Mouse (Mus musculus) forebrain, postnatal 0 days (tissue): ENCODE measurements around the gene Zc3hav1l. TPM values are rescaled to one million over a fixed set of nuclear protein-coding genes. Genes with fewer than 3 reads are reported as not detected.
A peak's percentile ranks its signal among the peaks of the same experiment; 100 is the strongest.

ENCODE experiments used
- ATAC-seq: fragments of 200-750 bp; cut with Nextera tagmentation; 2 replicates; pipeline ENCODE4 v1.8.0; 2017; ENCODE audit warnings: mild to moderate bottlenecking, moderate library complexity
- DNase-seq: peaks from one replicate; pipeline ENCODE4 v3.0.0-alpha.2; 2015
- H3K27ac ChIP-seq: fragments of 300-500 bp; sonication (generic); 2 replicates; pipeline ENCODE4 v1.5.1; 2014; ENCODE audit warnings: low read depth, mild to moderate bottlenecking, antibody characterized with exemption, low read length, moderate library complexity, mixed read lengths
- H3K27me3 ChIP-seq: fragments of 300-500 bp; sonication (generic); 2 replicates; pipeline ENCODE4 v1.6.1; 2014; ENCODE audit warnings: mild to moderate bottlenecking, low read length, mixed read lengths; ENCODE audit not compliant: insufficient read depth
- H3K36me3 ChIP-seq: fragments of 300-500 bp; sonication (generic); 2 replicates; pipeline ENCODE4 v1.6.1; 2014; ENCODE audit warnings: mild to moderate bottlenecking, moderate library complexity; ENCODE audit not compliant: insufficient read depth
- H3K4me1 ChIP-seq: fragments of 300-500 bp; sonication (generic); 2 replicates; pipeline ENCODE4 v1.6.1; 2014; ENCODE audit warnings: antibody characterized with exemption; ENCODE audit not compliant: insufficient read depth
- H3K4me2 ChIP-seq: fragments of 300-500 bp; sonication (generic); 2 replicates; pipeline ENCODE4 v1.6.1; 2014; ENCODE audit warnings: low read depth, mild to moderate bottlenecking, moderate library complexity
- H3K4me3 ChIP-seq: fragments of 300-500 bp; sonication (generic); 2 replicates; pipeline ENCODE4 v1.5.1; 2014; ENCODE audit warnings: low read depth, low read length, mixed read lengths
- H3K9ac ChIP-seq: fragments of 300-500 bp; sonication (generic); 2 replicates; pipeline ENCODE4 v1.6.1; 2014; ENCODE audit warnings: mild to moderate bottlenecking
- H3K9me3 ChIP-seq: fragments of 300-500 bp; sonication (generic); 2 replicates; pipeline ENCODE4 v1.6.1; 2016; ENCODE audit warnings: low read length
- CTCF ChIP-seq: sonication (generic); IDR thresholded peaks from 2 replicates; pipeline ENCODE4 v1.5.1; 2016; ENCODE audit warnings: antibody characterized with exemption, control low read depth, low read depth
- WGBS: fragments of 180-500 bp; shearing (Covaris S2); extraction: QIAGEN DNeasy Blood & Tissue Kit; methylation state at CpG from one replicate; pipeline ENCODE4 v1.1.7; 2014; 5-methylcytosine and 5-hydroxymethylcytosine counted together
- polyA plus RNA-seq: library from polyadenylated mRNA; unstranded; fragments of >200 nt; fragmentation: Nextera tagmentation; extraction: Ambion mirVana; gene quantifications from 2 replicates; pipeline ENCODE4 v1.2.1, GENCODE M21; 2015
- total RNA-seq: library from RNA; depleted of rRNA; stranded (reverse); fragments of >200 nt; gene quantifications from 2 replicates; pipeline ENCODE4 v1.2.3, GENCODE M21; 2014

Gene Zc3hav1l
- total and polyA plus RNA-seq, 2 experiments from 2014 or later: 2.9 to 8.4 TPM

DNA sequence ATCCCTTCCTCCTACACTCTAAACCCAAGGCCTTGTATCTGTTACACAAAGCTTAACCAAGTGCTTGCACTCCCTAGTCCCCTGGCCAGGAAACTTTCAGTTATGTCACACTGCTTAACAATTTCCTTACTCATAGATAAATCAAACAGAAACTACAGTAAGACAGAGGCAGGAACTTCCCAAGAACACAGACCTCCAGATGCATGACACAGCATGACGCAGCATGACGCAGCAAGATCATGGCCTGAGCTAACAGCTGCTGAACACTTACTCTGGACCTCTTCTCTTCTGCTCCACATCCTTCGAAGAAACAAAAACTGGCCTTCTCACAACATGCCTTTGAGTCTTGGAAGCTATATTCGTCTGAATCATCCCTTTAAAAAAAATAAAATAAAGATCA is 17.0 kb upstream of the Zc3hav1l start:
- TF ChIP-seq CTCF: no peak
- ATAC-seq (no peak), DNase-seq (no peak)
- Histone ChIP-seq H3K9me3 (no peaks in the 10 kb centered on the region), H3K9ac (no peak overlapping the region), H3K4me2 (no peak overlapping the region), H3K4me1 (no peaks in the 10 kb centered on the region), H3K27me3 (no peaks in the 10 kb centered on the region), H3K4me3 (no peak overlapping the region), H3K27ac (no peak overlapping the region), H3K36me3 (no peaks in the 10 kb centered on the region)
- WGBS: 93% methylated on average over 4 of the region's 4 CpGs

DNA sequence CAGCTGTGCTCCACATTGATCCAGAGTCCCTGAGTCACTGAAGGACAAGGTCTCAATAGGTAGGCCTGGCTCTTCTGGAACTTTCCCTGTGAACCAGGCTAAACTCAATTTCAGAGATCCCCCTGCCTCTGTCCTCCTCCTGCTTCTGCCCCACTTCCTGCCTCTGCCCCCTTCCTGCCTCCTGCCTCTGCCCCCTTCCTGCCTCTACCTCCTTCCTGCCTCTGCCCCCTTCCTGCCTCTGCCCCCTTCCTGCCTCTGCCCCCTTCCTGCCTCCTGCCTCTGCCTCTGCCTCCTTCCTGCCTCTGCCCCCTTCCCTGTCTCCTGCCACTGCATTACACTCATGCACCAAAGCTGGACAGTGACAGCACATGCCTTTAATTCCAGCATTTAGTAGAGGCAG is 10.7 kb upstream of the Zc3hav1l start:
- Histone ChIP-seq H3K36me3 (no peaks in the 10 kb centered on the region), H3K4me1 (no peaks in the 10 kb centered on the region), H3K9ac (no peak overlapping the region), H3K4me2 (no peak overlapping the region), H3K27ac (no peak overlapping the region), H3K4me3 (no peak overlapping the region), H3K9me3 (no peaks in the 10 kb centered on the region), H3K27me3 (no peaks in the 10 kb centered on the region)
- ATAC-seq: no peak
- no peak for TF ChIP-seq CTCF
- no peak for DNase-seq

DNA sequence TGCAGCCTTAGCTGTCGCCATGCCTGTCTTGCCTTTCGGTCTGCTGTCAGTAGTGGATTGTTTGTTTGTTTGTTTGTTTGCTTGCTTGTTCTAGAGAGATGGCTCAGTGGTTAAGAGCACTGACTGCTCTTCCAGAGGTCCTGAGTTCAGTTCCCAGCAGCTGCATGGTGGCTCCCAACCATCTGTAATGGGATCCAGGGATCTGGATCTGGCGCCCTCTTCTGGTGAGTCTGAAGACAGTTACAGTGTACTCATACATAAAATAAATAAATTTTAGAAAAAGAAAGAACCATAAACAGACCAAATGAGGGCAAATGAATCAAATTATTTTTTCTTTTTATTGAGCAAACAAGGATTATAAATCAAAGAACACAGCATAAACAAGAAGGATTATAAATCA is 5.9 kb upstream of the Zc3hav1l start:
- WGBS: 78% methylated on average over 3 of the region's 3 CpGs
- H3K4me2 ChIP-seq: no peak overlapping the region
- H3K9ac ChIP-seq: no peak overlapping the region
- no peaks in the 10 kb centered on the region for H3K36me3 ChIP-seq
- no peaks in the 10 kb centered on the region for H3K4me1 ChIP-seq
- ATAC-seq: no peak
- TF ChIP-seq CTCF: peak; percentile 12; the same call in 1 of the 2 replicates
- H3K4me3 ChIP-seq: no peak overlapping the region
- no peaks in the 10 kb centered on the region for H3K9me3 ChIP-seq
- no peaks in the 10 kb centered on the region for H3K27me3 ChIP-seq
- DNase-seq: no peak
- H3K27ac ChIP-seq: no peak overlapping the region

DNA sequence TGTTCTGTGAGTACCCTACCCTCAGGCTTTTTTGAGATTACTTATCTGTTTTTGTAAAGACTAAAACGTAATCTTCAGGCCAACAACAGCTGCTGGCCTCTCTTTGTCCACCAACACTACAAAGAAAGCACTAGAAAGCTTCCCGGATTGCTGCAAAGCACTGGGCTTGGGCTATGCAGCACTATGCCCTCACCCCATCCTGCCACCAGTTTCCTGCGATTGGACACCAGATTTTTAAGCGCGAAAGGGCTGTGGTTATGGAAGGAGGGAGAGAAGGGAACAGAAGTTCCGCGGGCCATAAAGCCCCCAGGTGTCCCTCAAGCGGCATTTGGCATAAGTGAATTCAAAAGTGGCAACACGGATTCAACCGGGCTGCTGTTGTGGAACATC is 818 bp downstream of the Zc3hav1l start:
- WGBS: under 1% methylated on average over 10 of the region's 10 CpGs
- H3K9ac ChIP-seq: peak overlapping the region; percentile 95
- peak overlapping the region; percentile 78 for H3K4me2 ChIP-seq
- peaks cover 8% of the 10 kb centered on the region; the same call in 1 of the 2 replicates for H3K4me1 ChIP-seq
- TF ChIP-seq CTCF: no peak
- peak; percentile 49; the same call in 1 of the 2 replicates for ATAC-seq
- peak; percentile 58 for DNase-seq
- H3K27me3 ChIP-seq: no peaks in the 10 kb centered on the region
- peak overlapping the region; percentile 88 for H3K27ac ChIP-seq
- H3K9me3 ChIP-seq: no peaks in the 10 kb centered on the region
- peak overlapping the region; percentile 78 for H3K4me3 ChIP-seq
- peaks cover 10% of the 10 kb centered on the region for H3K36me3 ChIP-seq

DNA sequence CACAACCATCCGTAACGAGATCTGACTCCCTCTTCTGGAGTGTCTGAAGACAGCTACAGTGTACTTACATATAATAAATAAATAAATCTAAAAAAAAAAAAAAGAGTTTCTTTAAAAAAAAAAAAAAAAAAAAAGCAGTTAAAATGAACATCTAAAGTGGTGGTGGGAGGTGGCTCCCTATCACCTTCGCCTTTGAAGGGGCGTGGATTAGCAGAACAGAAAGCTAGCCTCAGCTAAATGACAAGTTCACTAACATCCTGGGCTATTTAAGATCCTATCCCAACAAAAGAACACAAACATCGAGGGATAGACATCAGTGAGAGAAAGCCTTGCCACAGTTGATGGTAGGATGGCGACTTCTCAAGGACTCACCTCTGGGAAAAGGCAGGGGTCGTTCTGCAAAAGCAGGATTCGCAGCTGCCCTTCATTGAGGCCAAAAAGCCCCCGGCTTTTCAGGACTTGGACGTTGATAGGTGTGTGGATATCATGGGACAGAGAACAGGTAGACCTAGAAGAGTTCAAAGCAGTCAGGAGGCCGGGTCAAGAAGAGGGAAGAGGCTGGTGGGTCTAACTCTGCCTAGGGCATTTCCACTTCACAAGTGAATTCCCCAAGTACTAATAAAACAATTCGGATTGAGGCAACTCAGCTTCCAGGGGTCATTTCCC is 1.3 kb downstream of the Zc3hav1l start:
- peak overlapping the region; percentile 88 for H3K27ac ChIP-seq
- H3K27me3 ChIP-seq: no peaks in the 10 kb centered on the region
- no peak for TF ChIP-seq CTCF
- no peaks in the 10 kb centered on the region for H3K9me3 ChIP-seq
- H3K4me3 ChIP-seq: peak overlapping the region; percentile 78
- 39% methylated on average over 12 of the region's 12 CpGs for WGBS
- DNase-seq (peak; percentile 29), ATAC-seq (no peak)
- H3K4me2 ChIP-seq: peak overlapping the region; percentile 78
- peaks cover 12% of the 10 kb centered on the region for H3K36me3 ChIP-seq
- peak overlapping the region; percentile 95 for H3K9ac ChIP-seq
- H3K4me1 ChIP-seq: peaks cover 8% of the 10 kb centered on the region; the same call in 1 of the 2 replicates

DNA sequence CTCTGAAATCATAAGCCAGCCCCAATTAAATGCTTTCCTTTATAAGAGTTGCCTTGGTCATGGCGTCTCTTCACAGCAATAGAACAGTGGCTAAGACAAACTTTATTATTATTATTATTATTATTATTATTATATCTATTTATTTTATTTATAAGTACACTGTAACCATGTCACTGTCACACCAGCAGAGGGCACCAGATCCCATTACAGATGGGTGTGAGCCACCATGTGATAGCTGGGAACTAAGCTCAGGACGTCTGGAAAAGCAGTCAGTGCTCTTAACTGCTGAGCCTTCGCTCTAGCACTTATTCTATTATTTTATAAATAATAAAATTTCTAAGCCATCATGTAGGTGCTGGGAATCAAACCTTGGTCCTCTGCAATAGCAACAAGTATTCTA is 5.4 kb downstream of the Zc3hav1l start:
- Histone ChIP-seq H3K4me3 (no peak overlapping the region), H3K27ac (no peak overlapping the region), H3K27me3 (no peaks in the 10 kb centered on the region), H3K9me3 (no peaks in the 10 kb centered on the region), H3K36me3 (peaks cover 21% of the 10 kb centered on the region), H3K4me2 (no peak overlapping the region), H3K9ac (no peak overlapping the region), H3K4me1 (0 out of 2 replicates have a peak, but pooled peaks cover 5% of the 10 kb centered on the region)
- no peak for ATAC-seq
- no peak for DNase-seq
- WGBS: 50% methylated on average over 3 of the region's 3 CpGs
- TF ChIP-seq CTCF: no peak

DNA sequence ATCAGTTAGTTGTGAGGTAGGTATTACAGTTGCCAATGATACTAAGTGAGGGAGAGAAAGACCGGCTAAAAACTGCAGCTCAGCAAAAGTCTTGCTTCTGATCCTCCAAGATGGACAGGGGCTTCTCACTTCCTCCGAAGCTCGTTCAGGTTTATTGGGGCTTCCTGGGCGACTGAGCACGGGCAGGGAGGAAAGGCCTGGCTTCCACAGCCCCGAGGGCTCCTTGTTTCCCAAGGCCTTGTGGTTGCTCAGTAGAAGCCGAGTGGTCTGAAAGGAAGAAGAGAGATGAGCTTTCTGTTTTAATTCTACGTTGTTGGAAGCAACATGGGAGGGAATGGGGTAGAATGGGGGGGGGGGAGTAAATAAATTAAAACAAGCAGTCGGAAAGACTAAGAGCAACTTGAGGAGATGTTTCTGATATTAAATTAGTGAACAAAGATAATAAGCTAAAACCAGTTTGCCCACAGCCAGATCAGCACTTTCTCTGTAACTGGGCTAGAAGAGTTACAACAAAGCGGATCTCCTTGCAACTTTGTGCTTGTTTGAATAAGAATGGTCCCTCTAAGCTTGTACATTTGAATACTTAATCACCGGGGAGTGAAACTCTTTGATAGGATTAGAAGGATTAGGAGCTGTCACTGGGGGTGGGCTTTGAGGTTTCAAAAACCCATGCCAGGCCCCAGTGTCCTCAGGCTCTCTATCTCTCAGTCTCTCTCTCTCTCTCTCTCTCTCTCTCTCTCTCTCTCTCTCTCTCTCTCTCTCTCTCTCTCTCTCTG is 6.0 kb downstream of the Zc3hav1l start:
- H3K4me3 ChIP-seq: no peak overlapping the region
- no peak overlapping the region for H3K27ac ChIP-seq
- H3K9me3 ChIP-seq: no peaks in the 10 kb centered on the region
- ATAC-seq (no peak), DNase-seq (no peak)
- 0 out of 2 replicates have a peak, but pooled peaks cover 5% of the 10 kb centered on the region for H3K4me1 ChIP-seq
- 18% methylated on average over 11 of the region's 11 CpGs for WGBS
- peaks cover 21% of the 10 kb centered on the region for H3K36me3 ChIP-seq
- no peak for TF ChIP-seq CTCF
- no peak overlapping the region for H3K4me2 ChIP-seq
- H3K27me3 ChIP-seq: no peaks in the 10 kb centered on the region
- no peak overlapping the region for H3K9ac ChIP-seq
